Mouse (Mus musculus) liver, embryonic 11.5 days (tissue): ENCODE results near the gene Foxp1. TPM values are rescaled to one million over a fixed set of nuclear protein-coding genes. Genes with fewer than 3 reads are reported as not detected.

Experiments
- ATAC-seq: fragments of 200-750 bp; cut with Nextera tagmentation; replicated peaks from 2 replicates; pipeline ENCODE4 v1.8.0; 2017; ENCODE audit warnings: moderate number of reproducible peaks, mild to moderate bottlenecking, moderate TSS enrichment, moderate library complexity; ENCODE audit not compliant: low FRiP score
- DNase-seq: peaks from one replicate; pipeline ENCODE4 v3.0.0-alpha.2; 2017; ENCODE audit warnings: low spot score
- H3K27ac ChIP-seq: fragments of 300-500 bp; sonication (generic); 2 replicates; pipeline ENCODE4 v1.5.1; 2014; ENCODE audit warnings: mild to moderate bottlenecking, low read depth, low read length, control low read depth
- H3K27me3 ChIP-seq: fragments of 300-500 bp; sonication (generic); replicated peaks from 2 replicates; pipeline ENCODE4 v1.6.1; 2014; ENCODE audit warnings: low read length, mixed read lengths; ENCODE audit not compliant: control insufficient read depth, insufficient read depth
- H3K36me3 ChIP-seq: fragments of 300-500 bp; sonication (generic); 2 replicates; pipeline ENCODE4 v1.6.1; 2014; ENCODE audit warnings: mild to moderate bottlenecking, low read length, moderate library complexity, mixed read lengths; ENCODE audit not compliant: control insufficient read depth, insufficient read depth
- H3K4me1 ChIP-seq: fragments of 300-500 bp; sonication (generic); replicated peaks from 2 replicates; pipeline ENCODE4 v1.6.1; 2014; ENCODE audit warnings: low read length, mixed read lengths; ENCODE audit not compliant: control insufficient read depth, insufficient read depth
- H3K4me2 ChIP-seq: fragments of 300-500 bp; sonication (generic); 2 replicates; pipeline ENCODE4 v1.6.1; 2014; ENCODE audit warnings: mild to moderate bottlenecking, control low read depth, moderate library complexity
- H3K4me3 ChIP-seq: fragments of 300-500 bp; sonication (generic); 2 replicates; pipeline ENCODE4 v1.5.1; 2014; ENCODE audit warnings: low read depth, low read length, control low read depth
- H3K9ac ChIP-seq: fragments of 300-500 bp; sonication (generic); 2 replicates; pipeline ENCODE4 v1.6.1; 2014; ENCODE audit warnings: low read depth, low read length, control low read depth
- H3K9me3 ChIP-seq: fragments of 300-500 bp; sonication (generic); 2 replicates; pipeline ENCODE4 v1.6.1; 2016; ENCODE audit warnings: low read length, inconsistent platforms, mixed read lengths; ENCODE audit not compliant: control insufficient read depth
- WGBS: fragments of 180-500 bp; shearing (Covaris S2); extraction: QIAGEN DNeasy Blood & Tissue Kit; methylation state at CpG from one replicate; pipeline ENCODE4 v1.1.7; 2014; 5-methylcytosine and 5-hydroxymethylcytosine counted together
- polyA plus RNA-seq: library from polyadenylated mRNA; unstranded; fragments of >200 nt; fragmentation: Nextera tagmentation; extraction: Ambion mirVana; gene quantifications from 2 replicates; pipeline ENCODE4 v1.2.1, GENCODE M21; 2014

The Foxp1 gene
- polyA plus RNA-seq, 1 experiment from 2014 or later, result 62.1 TPM

DNA sequence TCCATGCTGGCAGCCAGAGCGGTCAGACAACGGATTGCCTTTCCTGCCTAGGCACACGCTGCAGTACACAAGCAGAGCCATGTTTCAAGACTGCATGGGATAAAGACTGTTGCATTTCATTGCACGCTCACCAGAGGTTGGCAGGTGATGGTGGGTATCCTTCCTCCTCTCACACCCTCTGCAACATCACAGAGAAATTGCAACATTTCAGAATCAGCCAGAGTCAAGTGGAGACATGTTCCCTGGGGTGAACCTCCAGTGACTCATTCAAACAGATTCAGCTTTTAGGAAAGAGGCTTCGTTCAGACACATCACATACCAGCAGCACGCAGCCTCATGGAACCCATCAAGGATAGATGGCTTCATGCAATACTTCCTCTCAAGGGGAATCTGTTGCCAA, 130.0 kb downstream of the Foxp1 start:
- no peak overlapping the region for H3K4me2 ChIP-seq
- 90% methylated on average over 6 of the region's 6 CpGs for WGBS
- no peaks in the 10 kb centered on the region for H3K27me3 ChIP-seq
- peaks cover 12% of the 10 kb centered on the region for H3K4me1 ChIP-seq
- no peaks in the 10 kb centered on the region for H3K36me3 ChIP-seq
- ATAC-seq (no peak), DNase-seq (no peak)
- H3K9ac ChIP-seq, result no peak overlapping the region
- no peak overlapping the region for H3K27ac ChIP-seq
- H3K9me3 ChIP-seq, result no peaks in the 10 kb centered on the region
- H3K4me3 ChIP-seq, result no peak overlapping the region

DNA sequence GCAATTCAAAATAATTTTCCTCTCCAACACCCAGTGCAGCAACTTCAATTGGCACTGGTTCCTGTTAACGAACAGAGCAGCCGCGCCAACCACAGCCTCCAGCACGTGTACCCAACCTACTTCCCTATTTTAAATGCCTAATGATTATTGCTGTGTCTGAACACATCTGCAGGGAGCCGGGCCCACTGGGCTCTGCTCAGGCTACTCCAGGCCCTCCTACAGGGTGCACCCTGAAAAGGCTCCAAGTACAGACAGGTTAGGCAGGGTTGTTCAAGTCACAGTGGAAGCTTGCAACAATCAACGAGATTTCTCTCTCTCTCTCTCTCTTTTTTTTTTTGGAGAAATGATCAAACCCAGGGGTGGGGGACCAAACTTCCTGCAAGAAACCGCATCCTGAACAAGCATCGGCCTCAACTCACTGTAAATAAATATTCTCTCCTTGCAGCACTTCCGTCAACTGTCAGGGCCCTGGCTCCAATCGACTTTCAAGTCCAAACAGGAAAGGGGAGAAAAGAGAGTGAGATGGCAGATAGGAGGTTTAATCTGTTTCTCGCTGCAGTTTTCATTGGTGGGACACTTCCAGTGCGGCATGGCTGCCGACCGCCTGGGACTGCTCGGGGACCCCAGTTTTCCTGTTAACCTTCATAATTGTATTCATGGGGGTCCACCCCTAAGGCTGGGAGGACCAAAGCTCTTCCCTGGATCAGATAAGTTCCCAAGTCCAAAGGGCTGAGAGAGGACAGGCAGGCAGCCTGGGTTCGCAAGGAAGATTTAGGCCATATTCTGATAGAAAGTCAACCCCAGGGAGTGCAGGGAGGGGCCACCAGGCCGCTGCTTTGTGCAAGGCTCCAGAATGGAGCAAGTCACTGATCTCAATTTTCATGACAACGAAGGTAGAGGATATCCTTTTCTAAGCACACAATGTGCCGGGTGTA, 133.5 kb downstream of the Foxp1 start:
- H3K4me2 ChIP-seq, result no peak overlapping the region
- no peak overlapping the region for H3K9ac ChIP-seq
- H3K27me3 ChIP-seq, result no peaks in the 10 kb centered on the region
- no peaks in the 10 kb centered on the region for H3K9me3 ChIP-seq
- H3K4me1 ChIP-seq, result peaks cover 12% of the 10 kb centered on the region
- ATAC-seq (peak; percentile 31; the same call in 1 of the 2 replicates), DNase-seq (no peak)
- 48% methylated on average over 19 of the region's 19 CpGs for WGBS
- peak overlapping the region; percentile 30; the same call in 1 of the 2 replicates for H3K27ac ChIP-seq
- H3K4me3 ChIP-seq, result no peak overlapping the region
- no peaks in the 10 kb centered on the region for H3K36me3 ChIP-seq

DNA sequence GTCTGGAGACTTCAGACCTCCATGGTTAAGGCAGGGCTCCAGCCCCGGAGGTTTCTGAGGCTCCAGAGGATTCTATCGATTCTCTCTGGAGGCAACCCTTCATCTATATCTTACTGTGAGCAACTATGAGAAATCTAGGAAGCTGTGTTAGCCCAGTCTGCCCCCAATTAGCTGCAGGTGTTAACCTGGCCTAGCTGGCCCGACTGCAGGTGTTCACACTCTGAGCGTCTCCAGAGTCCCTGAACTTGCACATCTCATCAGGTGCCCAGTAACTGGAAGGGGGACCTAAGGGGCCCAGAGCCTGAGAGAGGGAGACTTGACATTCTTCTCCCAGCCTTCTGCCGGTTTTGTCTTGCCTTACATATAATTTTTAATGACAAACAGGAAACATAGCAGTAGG, 134.5 kb downstream of the Foxp1 start:
- no peak overlapping the region for H3K27ac ChIP-seq
- 67% methylated on average over 5 of the region's 5 CpGs for WGBS

DNA sequence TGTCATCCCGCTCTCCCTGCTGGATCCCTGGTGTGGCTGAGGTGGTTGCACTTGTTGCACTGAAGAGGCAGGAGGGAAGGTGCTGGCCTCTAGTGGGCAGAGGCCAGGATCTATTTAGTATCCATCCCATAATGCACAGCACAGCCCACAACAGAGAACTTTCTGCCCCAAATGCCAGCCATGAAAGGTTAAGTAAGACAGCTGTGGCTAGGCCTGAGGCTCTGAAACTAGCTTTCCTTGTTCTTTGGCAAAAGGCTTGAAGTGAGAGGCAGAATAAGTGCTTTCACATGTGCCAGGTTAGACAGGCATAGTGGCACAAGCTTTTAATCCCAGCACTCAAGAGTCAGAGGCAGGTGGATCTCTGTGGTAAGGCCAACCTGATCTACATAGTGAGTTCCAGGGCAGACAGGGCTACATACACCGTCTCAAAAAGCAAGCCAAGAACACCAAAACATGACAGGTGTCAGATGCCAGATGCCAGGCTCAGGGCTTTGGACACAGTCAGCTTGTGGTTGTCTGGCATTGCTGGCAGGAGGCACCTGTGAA, 137.4 kb downstream of the Foxp1 start:
- DNase-seq (no peak), ATAC-seq (no peak)
- Histone ChIP-seq H3K27me3 (no peaks in the 10 kb centered on the region), H3K4me2 (no peak overlapping the region), H3K9me3 (no peaks in the 10 kb centered on the region), H3K4me1 (peaks cover 12% of the 10 kb centered on the region), H3K27ac (no peak overlapping the region), H3K4me3 (no peak overlapping the region), H3K9ac (no peak overlapping the region), H3K36me3 (no peaks in the 10 kb centered on the region)
- WGBS, result 82% methylated on average over 2 of the region's 2 CpGs

More for the DNA sequence above, 134.5 kb downstream of the Foxp1 start:
- H3K4me3 ChIP-seq, result no peak overlapping the region
- DNase-seq (no peak), ATAC-seq (no peak)
- H3K4me1 ChIP-seq, result peaks cover 12% of the 10 kb centered on the region
- H3K4me2 ChIP-seq, result no peak overlapping the region
- no peaks in the 10 kb centered on the region for H3K27me3 ChIP-seq
- H3K9me3 ChIP-seq, result no peaks in the 10 kb centered on the region
- H3K36me3 ChIP-seq, result no peaks in the 10 kb centered on the region
- no peak overlapping the region for H3K9ac ChIP-seq

DNA sequence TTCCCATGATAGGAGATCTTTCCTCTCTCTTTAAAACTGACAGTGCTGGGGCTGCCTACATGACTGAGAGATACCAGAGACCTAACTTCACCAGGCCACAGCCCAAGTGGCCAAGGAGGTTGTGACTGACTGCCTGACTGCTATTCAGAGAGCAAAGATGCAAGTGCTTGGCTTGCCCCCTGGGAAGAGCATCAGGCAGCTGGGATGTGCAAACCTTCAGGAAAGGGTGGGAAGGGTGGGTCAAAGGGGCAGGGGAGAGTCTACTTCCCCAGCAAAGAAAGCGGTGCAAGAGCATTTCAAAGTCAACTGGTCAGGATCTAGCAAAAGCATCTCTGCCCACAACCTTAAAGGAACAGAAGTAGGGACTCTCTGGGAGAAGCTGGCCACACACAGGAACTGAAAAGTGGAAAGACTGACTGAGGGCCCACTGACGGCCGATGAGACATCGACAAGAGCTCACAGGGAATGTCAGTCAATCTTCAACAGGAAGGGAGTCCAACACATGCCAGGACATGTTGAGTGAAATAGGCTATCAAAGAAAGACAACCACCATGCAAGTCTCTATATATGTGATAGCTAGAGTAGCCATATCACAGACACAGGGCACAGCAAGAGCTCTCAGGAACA, 138.6 kb downstream of the Foxp1 start:
- 59% methylated on average over 4 of the region's 4 CpGs for WGBS
- H3K36me3 ChIP-seq, result no peaks in the 10 kb centered on the region
- peaks cover 15% of the 10 kb centered on the region for H3K4me1 ChIP-seq
- DNase-seq, result no peak
- no peak overlapping the region for H3K9ac ChIP-seq
- H3K4me2 ChIP-seq, result no peak overlapping the region
- no peak overlapping the region; the same call in 1 of the 2 replicates for H3K27ac ChIP-seq
- H3K27me3 ChIP-seq, result no peaks in the 10 kb centered on the region
- no peak for ATAC-seq
- H3K4me3 ChIP-seq, result no peak overlapping the region
- no peaks in the 10 kb centered on the region for H3K9me3 ChIP-seq

DNA sequence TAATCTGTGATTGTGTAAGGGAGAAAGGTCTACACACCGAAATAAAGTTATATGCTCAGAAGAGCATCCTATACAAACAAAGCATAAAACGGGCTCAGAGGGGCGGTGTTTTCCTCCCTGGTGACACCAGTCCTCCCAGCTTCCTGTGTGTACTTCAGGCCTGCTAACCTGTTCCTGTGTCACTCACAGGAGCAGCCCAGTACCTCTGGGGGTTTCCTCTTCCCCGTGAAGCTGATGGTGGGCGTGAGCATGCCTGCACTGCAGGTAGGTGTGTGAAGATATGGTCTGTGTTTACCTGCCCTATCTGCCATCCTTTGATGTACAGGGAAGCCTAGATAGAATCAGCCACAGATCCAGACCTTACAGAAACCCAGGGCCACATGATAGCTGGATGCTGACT, 142.4 kb downstream of the Foxp1 start:
- DNase-seq (no peak), ATAC-seq (no peak)
- no peaks in the 10 kb centered on the region for H3K9me3 ChIP-seq
- H3K4me1 ChIP-seq, result peaks cover 3% of the 10 kb centered on the region; the same call in 1 of the 2 replicates
- no peaks in the 10 kb centered on the region for H3K36me3 ChIP-seq
- H3K27ac ChIP-seq, result no peak overlapping the region
- H3K4me3 ChIP-seq, result no peak overlapping the region
- WGBS, result 70% methylated on average over 5 of the region's 5 CpGs
- H3K9ac ChIP-seq, result no peak overlapping the region
- H3K4me2 ChIP-seq, result no peak overlapping the region
- no peaks in the 10 kb centered on the region for H3K27me3 ChIP-seq

DNA sequence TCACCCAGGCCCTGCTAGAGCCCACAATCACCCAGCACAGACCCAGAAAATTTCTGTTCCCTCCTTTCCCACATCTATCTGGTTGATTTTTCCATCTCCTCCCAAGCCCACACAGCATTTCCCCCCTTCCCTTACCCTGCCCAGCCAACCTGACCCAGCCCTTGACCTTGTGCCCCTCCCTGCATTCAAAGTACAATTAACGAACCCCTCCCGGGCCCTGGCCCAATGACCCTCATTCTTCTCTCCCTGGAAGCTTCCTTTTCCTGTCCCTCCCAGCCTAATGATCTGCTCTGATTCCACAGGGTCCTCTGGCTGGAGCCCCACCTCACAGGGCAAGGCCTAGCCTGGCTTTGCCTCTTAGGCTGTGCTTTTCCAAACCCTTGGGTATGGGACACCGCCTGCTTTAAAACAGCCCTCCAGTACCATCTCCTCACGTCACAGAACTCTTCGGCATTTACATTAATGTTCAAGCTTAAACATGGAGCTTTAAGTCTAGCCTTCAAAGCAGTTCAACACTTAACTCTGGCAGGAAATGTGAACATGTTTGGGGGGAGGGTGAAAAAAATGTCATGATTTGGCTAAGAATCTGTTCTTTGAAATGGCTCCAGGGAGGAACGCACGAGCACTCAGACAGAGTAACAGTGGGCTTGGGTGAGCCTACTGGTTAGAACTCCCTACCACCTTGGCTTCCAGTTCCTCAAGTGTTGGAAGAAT, 143.4 kb downstream of the Foxp1 start:
- peak; percentile 29; the same call in 1 of the 2 replicates for ATAC-seq
- Histone ChIP-seq H3K4me1 (peaks cover 6% of the 10 kb centered on the region; the same call in 1 of the 2 replicates), H3K4me3 (no peak overlapping the region), H3K27me3 (no peaks in the 10 kb centered on the region), H3K36me3 (no peaks in the 10 kb centered on the region), H3K27ac (no peak overlapping the region), H3K9me3 (no peaks in the 10 kb centered on the region), H3K9ac (no peak overlapping the region), H3K4me2 (no peak overlapping the region)
- 71% methylated on average over 7 of the region's 7 CpGs for WGBS
- no peak for DNase-seq

DNA sequence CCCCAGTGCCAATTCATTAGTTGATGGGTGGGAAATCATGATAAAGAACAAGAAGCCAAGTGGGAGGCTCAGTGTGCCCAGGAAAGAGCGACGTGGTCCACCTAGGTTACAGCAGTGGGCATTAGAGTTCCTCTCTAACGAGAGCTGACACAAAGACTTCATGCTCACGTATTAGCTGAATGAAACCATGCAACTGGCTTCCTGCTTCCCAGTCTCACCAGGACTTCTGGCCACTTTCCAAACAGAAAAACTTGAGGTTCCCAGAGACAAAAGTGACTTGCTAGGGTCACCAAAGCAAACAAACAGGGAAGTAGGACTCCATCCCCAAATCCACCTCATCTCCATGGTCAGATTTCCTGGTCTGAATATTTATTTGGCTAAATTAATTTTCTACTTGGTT, 144.8 kb downstream of the Foxp1 start:
- no peaks in the 10 kb centered on the region for H3K9me3 ChIP-seq
- no peak overlapping the region for H3K9ac ChIP-seq
- no peaks in the 10 kb centered on the region for H3K27me3 ChIP-seq
- no peak for DNase-seq
- H3K36me3 ChIP-seq, result no peaks in the 10 kb centered on the region
- peaks cover 6% of the 10 kb centered on the region; the same call in 1 of the 2 replicates for H3K4me1 ChIP-seq
- no peak overlapping the region for H3K4me2 ChIP-seq
- 78% methylated on average over 4 of the region's 4 CpGs for WGBS
- H3K27ac ChIP-seq, result no peak overlapping the region
- no peak overlapping the region for H3K4me3 ChIP-seq
- ATAC-seq, result no peak
